Mouse (Mus musculus): ENCODE results near the gene Cldn3.
"Not testable (repeated sequence)": the region's sequence is repeated elsewhere in the genome, so short reads cannot be mapped to it uniquely, and the experiment has no call there.

The Cldn3 gene

DNA sequence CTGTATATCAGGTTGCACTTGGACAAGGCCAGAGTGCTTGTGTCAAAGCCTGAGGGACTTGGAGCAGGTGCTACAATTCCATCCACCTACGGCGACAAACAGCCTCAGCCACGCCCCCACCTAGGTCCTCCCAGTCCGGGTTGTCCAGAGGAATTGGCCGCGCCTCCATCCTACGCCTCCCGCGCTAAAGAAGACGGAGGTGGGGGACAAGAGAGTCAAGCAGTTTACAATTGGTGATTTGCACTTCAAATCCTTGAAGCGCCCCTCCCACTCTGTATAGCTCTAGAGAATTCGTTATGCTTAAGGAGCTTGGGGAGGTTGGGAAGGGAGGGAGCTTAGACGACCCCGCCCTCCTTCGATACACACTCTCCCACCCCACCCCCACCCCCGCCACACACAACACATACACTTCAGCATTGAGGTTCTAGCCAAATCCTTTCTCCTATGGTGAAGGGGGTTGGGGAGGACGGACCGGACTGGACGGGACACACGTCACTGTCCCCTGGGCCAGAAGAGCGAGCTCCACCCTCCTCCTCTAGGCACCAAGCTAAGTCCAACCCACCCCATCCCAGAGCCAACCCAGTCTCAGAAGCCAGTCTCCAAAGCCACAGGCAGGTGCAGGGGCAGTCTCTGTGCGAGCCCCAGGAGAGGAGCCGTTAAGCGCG, at the start of gene Cldn3:
Gene Cldn3 (plus strand): TSS at position 582 of the 665 bp plus-strand sequence.
- DNase-seq (ENCODE audit: low spot score in 2 of 2), result no peak

- DNase-seq (ENCODE audit: low spot score in 2 of 2), result no peak
Measured at GRCm38 (mm10) chr5:134936626-134937185, 49.3 kb upstream of the Cldn3 start.

- DNase-seq (ENCODE audit: low spot score in 2 of 2), result no peak
Measured at GRCm38 (mm10) chr5:134939069-134939468, 46.9 kb upstream of the Cldn3 start.

- not testable (repeated sequence) for DNase-seq (ENCODE audit: low spot score in 2 of 2)
Measured at GRCm38 (mm10) chr5:134939554-134939953, 46.5 kb upstream of the Cldn3 start.

DNA sequence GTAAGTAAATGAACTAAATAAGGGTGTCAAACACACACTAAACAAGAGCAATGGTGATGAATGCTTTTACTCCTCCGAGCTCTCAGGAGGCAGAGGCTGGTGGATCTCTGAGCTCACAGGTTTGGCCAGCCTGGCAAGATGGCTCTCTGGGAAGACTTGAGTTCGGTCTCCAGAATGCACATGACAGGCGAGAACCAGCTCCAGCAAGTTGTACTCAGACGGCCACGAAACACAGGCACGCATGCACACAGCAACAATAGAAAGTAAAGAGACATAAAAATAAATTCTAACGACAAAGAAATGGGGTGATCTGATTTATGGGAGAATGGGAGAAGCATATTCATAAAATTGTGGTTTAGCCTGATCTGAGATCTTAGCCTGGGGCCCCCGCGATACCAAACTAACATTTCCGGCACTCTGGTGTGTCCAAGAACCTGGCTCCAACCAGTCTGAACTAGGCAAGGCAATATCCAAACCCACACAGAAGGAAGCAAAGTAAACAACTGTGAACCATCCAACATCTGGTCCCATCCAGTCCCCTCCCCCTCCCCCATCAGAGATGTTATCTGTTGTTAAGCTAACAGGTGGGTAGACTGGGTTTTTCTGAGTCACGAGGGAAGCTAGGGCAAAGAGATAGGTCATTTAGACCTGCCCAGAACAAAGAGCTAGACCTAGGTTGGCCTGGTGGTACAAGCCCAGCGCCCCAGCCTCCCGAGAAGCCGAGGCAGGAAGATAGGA, 44.4 kb upstream of the Cldn3 start:
- DNase-seq (ENCODE audit: low spot score in 2 of 2), result no peak

- DNase-seq (ENCODE audit: low spot score in 2 of 2), result no peak
Measured at GRCm38 (mm10) chr5:134942740-134943139, 43.3 kb upstream of the Cldn3 start.

DNA sequence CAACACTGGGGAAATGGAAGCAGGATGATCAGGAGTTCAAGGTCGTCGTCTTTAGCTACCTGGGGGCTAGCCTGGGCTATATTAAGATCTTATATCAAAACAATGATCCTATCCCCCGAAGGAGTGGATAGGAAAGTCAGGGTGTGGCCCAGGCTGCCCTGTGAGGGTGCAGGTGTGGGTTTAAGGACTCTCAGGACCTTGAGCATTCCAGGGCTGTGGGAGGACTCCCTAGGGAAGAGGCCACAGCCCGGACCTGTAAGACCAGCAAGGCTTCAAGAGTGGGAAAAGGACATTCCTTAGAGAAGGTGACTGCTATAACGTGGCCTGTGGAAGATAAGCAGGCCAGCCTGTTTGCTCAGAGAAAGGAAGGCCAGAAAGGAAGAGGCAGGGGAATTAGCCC, 41.8 kb upstream of the Cldn3 start:
- no peak for DNase-seq (ENCODE audit: low spot score in 2 of 2)

DNA sequence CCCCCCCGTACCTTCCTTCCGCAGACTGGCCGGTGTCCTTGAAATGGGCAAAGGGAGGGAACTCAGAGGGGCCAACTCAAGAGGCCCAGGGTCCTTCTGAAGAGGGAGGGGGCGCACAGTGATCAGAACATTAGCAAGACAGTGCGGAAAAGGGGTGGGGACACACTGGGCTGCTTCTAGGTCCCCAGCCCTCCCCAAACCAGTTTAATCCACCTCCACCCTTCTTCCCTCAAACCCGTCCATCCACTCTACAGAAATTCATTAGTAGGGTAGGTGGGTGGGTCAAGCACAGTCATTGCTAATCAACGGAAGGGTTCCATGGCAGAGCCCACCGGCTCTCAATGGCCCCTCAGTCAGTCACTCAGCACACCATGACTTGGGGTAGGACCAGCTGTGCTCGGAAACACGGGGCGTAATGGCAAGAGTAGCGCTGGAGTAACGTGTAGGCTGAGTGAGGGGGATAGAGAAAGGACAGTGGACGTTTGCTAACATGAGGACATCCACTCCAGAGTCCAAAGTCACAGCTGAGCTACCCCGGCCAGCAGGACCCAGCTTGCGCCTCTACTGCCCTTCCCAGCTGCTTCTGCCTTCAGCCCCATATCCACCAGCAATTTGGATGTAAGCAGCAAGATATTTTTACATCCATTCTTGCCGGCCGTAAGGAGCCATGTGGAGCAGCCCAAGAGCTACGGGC, 40.6 kb upstream of the Cldn3 start:
- no peak for DNase-seq (ENCODE audit: low spot score in 2 of 2)

GRCm38 (mm10) chr5:134946063-134946856, 39.8 kb upstream of the Cldn3 start:
- DNase-seq (ENCODE audit: low spot score in 2 of 2), result no peak

GRCm38 (mm10) chr5:134946857-134947255, 39.2 kb upstream of the Cldn3 start, which contains the start of gene Cldn4:
Gene Cldn4, minus strand, starts transcription at chr5:134946934.
- DNase-seq (ENCODE audit: low spot score in 2 of 2), result no peak

DNA sequence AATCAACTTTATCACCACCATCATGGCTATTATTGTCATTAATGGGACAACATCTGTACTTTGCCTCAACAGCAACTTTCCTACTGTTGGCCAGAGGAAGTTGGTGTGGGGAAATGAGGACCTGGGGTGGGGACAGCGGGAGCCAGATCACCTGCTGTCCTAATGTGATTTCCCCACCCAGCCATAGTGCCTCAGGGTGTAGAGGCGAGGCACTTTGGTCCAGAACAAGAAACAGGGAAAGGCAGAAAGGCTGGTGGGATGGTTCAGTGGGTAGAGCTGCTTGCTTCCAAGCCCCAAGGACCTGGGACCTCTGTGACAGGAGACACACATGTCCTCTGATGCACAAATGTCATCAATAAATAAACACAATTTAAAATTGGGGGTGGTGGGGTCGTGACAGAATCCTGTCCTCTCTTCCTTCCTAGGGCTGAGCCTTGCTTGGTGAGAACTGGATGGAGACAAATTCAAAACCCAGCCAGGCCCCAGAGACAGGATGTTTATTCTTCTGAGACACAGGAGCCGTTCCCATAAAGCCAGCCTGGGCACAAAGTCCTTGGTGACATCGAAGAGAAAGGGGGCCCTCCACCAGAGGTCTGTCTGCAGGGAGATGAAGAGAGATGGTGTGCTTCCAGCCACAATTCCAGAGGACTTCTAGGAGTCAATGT, 38.5 kb upstream of the Cldn3 start:
- DNase-seq (ENCODE audit: low spot score in 2 of 2), result no peak

- DNase-seq (ENCODE audit: low spot score in 2 of 2), result no peak
Measured at GRCm38 (mm10) chr5:134948085-134948439, 38.0 kb upstream of the Cldn3 start.

DNA sequence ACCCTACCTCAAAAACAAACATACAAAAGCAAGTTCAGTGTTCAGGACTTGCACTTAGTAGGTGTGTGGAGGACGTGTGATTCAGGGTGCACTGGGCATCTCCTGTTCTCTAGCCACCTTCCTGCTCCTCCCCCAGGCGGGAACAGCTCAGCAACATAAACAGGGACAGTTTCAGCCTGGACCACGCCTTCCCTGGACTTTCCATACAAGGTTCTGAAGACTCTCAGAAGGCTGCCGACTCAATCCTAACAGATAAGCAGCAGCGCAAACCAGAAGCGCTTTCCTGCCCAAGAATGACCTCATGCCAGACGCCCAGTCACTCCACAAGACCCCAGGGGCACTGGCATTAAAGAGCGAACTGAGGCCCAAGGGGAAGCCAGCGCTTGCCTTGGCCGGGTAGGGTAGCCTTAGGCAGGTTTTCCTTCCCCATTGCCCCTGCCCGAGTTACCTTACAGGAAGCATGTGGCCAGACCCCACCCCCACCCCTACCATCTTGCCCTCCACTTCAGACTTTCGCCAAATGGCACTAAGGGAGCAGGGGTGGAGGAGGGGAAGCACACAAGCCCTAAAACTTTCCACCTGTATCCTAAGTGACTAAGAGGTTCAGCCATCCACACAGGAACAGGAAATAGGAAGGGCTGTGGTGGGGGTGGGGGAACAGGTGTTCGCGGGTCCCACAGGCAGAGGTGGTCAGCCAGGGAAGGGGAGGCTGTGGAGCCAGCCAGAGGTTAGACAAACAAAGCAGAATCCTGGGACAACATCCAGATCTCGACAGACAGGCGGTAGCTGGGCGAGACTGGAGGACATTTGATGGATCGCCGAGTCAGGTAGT, 34.7 kb upstream of the Cldn3 start:
- no peak for DNase-seq (ENCODE audit: low spot score in 2 of 2)

DNA sequence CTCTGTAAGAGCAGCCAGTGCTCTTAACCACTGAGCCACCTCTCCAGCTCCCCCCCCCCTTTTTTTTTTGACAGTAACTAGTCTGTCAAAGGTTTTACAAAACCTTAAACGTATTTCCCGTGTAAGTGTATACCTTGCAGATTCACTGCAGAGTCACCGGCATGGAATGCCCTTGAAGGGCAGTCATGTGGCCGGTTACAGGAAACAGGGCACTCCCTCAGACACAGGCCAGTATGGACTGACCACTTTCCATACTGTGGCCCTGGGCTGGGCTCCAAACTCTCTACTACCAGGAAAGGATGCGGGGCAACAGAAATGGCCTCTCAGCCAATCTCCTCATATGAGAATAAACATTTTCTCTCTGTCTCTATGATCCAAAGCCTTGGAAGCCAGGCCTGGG, 30.5 kb upstream of the Cldn3 start:
- no peak for DNase-seq (ENCODE audit: low spot score in 2 of 2)

DNA sequence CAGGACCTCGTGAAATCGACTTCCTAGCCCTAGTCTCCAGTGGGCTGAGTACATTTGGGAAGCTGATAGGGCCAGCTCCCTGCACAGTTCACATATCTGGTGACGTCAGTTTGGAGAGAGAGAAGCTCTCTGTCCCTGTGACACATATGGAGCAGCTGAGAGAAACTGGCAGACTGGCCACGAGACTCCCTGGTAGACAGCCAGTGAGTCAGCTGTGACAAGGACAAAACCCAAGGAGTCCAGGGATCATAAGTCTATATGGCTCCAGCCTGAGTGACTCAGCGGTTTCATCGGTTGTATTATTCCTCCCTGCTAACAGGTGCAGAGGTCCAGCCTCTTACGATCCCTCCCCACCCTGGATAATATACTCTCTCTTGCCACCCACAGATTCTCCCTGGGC, 26.9 kb upstream of the Cldn3 start:
- DNase-seq (ENCODE audit: low spot score in 2 of 2), result peak; percentile 13 to 30

DNA sequence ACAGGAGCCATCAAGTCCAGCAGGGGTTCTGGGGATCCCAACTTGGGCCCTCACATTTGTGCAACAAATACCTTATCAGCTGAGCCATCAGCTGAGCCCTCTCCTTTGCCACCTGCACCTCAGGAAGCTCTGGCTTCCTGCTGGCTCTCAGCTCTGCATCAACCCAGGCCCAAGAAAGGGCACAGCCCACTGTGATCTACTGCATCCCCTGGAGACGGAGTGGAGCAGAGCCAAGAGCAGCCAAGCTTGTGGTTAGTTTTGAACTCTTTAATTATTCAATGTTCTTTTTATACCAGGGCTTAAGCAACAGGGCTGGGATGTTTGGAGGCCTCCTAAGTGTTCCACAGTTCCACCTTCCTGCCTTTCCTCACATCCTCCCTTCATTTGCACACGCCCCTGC, 25.6 kb upstream of the Cldn3 start:
- no peak for DNase-seq (ENCODE audit: low spot score in 2 of 2)

DNA sequence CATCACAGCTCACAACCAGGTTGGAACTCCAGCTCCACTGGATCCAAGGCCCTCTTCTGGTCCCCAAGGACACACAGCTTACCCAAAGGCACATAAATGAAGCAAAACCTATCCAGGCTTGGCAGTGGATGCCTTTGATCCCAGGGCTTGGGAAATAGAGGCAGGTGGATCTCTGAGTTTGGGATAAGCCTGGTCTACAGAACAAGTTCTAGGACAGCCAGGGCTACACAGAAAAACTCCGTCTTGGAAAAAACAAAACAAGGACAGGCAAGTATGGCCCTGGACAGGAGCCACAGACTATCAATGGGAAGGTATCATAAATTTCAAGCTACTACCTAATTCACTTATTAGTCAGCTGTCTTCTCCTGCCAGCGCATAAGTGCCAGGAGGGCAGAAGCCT, 24.5 kb upstream of the Cldn3 start:
- DNase-seq (ENCODE audit: low spot score in 2 of 2), result no peak

- DNase-seq (ENCODE audit: low spot score in 2 of 2), result no peak
Measured at GRCm38 (mm10) chr5:134963546-134963945, 22.5 kb upstream of the Cldn3 start.

GRCm38 (mm10) chr5:134964655-134965054, 21.4 kb upstream of the Cldn3 start:
- DNase-seq (ENCODE audit: low spot score in 2 of 2), result not testable (repeated sequence)

DNA sequence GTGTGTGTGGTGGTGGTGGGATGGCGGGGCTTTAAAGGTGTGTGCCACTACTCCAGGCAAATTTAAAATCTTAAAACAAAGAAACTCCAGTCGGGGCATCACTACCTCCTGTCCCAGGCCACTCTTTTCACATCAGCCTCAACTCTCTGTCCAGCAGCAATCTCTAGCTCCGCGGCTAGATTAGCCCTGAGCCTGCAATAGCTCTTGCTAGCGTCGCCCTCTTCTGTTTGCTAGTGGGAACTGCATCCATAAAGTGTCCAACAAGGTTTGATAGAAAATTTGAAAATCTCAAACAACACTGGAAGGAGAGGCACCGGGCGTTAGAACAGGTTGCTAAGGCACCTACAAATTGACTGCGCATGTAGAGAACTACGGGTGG, 20.6 kb upstream of the Cldn3 start:
- peak; percentile 79 for DNase-seq (ENCODE audit: low spot score in 2 of 2)

Data from right cerebral cortex, adult 2 months (tissue).